In genomic region chr3:131662589-131663148, GRCm38 (mm10) we compare ENCODE assay signal across 24 mouse cellular contexts.
DNase-seq lines count a peak whose midpoint lies in the region; ATAC-seq and TF ChIP-seq lines count a peak whose summit lies in the region.
"Had no signal": no experiment of that assay in that cellular context is flagged by ENCODE, and none has a peak within 500 bp of the region (broad histone marks: within the 10 kb centered on the region; RNA-seq: fewer than 3 reads in every experiment).

No protein-coding gene starts in this region.

- no peaks in the 10 kb centered on the region for H3K27me3 ChIP-seq in forebrain, postnatal 0 days (ENCODE audit: insufficient read depth, low read length)
- no peaks in the 10 kb centered on the region for H3K27me3 ChIP-seq in forebrain, embryonic 13.5 days
- H3K27me3 ChIP-seq in embryonic facial prominence, embryonic 12.5 days = no peaks in the 10 kb centered on the region
- H3K27me3 ChIP-seq: embryonic facial prominence, embryonic 15.5 days; forebrain, embryonic 15.5 days; hindbrain, embryonic 13.5 days; midbrain, embryonic 12.5 days; neural tube, embryonic 15.5 days had no signal

- no peak for DNase-seq in forebrain, postnatal 0 days
- no peak for DNase-seq in layer of hippocampus, adult 2 months (ENCODE audit: low spot score in 2 of 2)
- no peak for DNase-seq in layer of hippocampus, adult 9-10 months (ENCODE audit: low spot score)
- DNase-seq in telencephalon, adult 2 months (ENCODE audit: low read depth, low spot score) = peak; percentile 69
- no peak for DNase-seq in MN1 (ENCODE audit: low spot score)
- DNase-seq: adrenal gland, postnatal 14 days; cerebellum, adult 9-10 months; gastrocnemius, postnatal 25 days; heart, adult 18-20 months; kidney, adult 9 months; kidney, postnatal 14 days; left cerebral cortex, postnatal 4 days; liver, postnatal 0 days; lung, postnatal 10 days; thymus, postnatal 14 days had no signal

- no peak overlapping the region for H3K4me3 ChIP-seq in forebrain, postnatal 0 days (ENCODE audit: low read depth, low read length)
- H3K4me3 ChIP-seq in forebrain, embryonic 13.5 days = no peak overlapping the region
- H3K4me3 ChIP-seq in layer of hippocampus, adult 2 months = no peak overlapping the region
- no peak overlapping the region for H3K4me3 ChIP-seq in embryonic facial prominence, embryonic 12.5 days
- H3K4me3 ChIP-seq: embryonic facial prominence, embryonic 15.5 days; forebrain, embryonic 15.5 days; hindbrain, embryonic 13.5 days; midbrain, embryonic 12.5 days; neural tube, embryonic 15.5 days had no signal

- 65% methylated on average over 5 of the region's 5 CpGs for WGBS in forebrain, postnatal 0 days
- 76% methylated on average over 5 of the region's 5 CpGs for WGBS in forebrain, embryonic 13.5 days
- WGBS in embryonic facial prominence, embryonic 12.5 days = 49% methylated on average over 5 of the region's 5 CpGs

- ATAC-seq in forebrain, postnatal 0 days = peak; percentile 53
- ATAC-seq in forebrain, embryonic 13.5 days = no peak
- no peak for ATAC-seq in embryonic facial prominence, embryonic 12.5 days (ENCODE audit: insufficient number of reproducible peaks, insufficient read depth, low FRiP score, low TSS enrichment)
- ATAC-seq: forebrain, embryonic 15.5 days; inflammation-experienced regulatory T-cells, adult 6 months; liver, postnatal 0 days had no signal

- H3K36me3 ChIP-seq in forebrain, postnatal 0 days (ENCODE audit: insufficient read depth) = no peaks in the 10 kb centered on the region
- H3K36me3 ChIP-seq in forebrain, embryonic 13.5 days (ENCODE audit: poor library complexity, severe bottlenecking) = no peaks in the 10 kb centered on the region
- no peaks in the 10 kb centered on the region for H3K36me3 ChIP-seq in embryonic facial prominence, embryonic 12.5 days
- H3K36me3 ChIP-seq: embryonic facial prominence, embryonic 15.5 days; forebrain, embryonic 15.5 days; hindbrain, embryonic 13.5 days; midbrain, embryonic 12.5 days; neural tube, embryonic 15.5 days had no signal

- no peak overlapping the region for H3K27ac ChIP-seq in forebrain, postnatal 0 days (ENCODE audit: low read depth, low read length)
- H3K27ac ChIP-seq in forebrain, embryonic 13.5 days = no peak overlapping the region
- peak overlapping the region; percentile 46 for H3K27ac ChIP-seq in layer of hippocampus, adult 2 months
- H3K27ac ChIP-seq in embryonic facial prominence, embryonic 12.5 days = 0 out of 2 replicates have a peak overlapping the region, but pooled peaks have one; percentile 46
- H3K27ac ChIP-seq: embryonic facial prominence, embryonic 15.5 days; forebrain, embryonic 15.5 days; hindbrain, embryonic 13.5 days; midbrain, embryonic 12.5 days; neural tube, embryonic 15.5 days had no signal

- no peak for TF ChIP-seq CTCF in forebrain, postnatal 0 days (IDR thresholded peaks at IDR 0.05; ENCODE audit: low read depth)
- no peak for TF ChIP-seq CTCF in layer of hippocampus, adult 2 months (conservative IDR thresholded peaks at IDR 0.05)

- H3K9ac ChIP-seq in forebrain, postnatal 0 days = no peak overlapping the region
- no peak overlapping the region for H3K9ac ChIP-seq in forebrain, embryonic 13.5 days
- H3K9ac ChIP-seq in embryonic facial prominence, embryonic 12.5 days = no peak overlapping the region
- H3K9ac ChIP-seq: embryonic facial prominence, embryonic 15.5 days; forebrain, embryonic 15.5 days; hindbrain, embryonic 13.5 days; liver, postnatal 0 days; midbrain, embryonic 12.5 days; neural tube, embryonic 15.5 days had no signal

- H3K4me1 ChIP-seq in forebrain, postnatal 0 days (ENCODE audit: insufficient read depth) = no peaks in the 10 kb centered on the region
- no peaks in the 10 kb centered on the region for H3K4me1 ChIP-seq in forebrain, embryonic 13.5 days
- peaks cover 13% of the 10 kb centered on the region; the same call in 1 of the 2 replicates for H3K4me1 ChIP-seq in embryonic facial prominence, embryonic 12.5 days
- H3K4me1 ChIP-seq: forebrain, embryonic 15.5 days; hindbrain, embryonic 13.5 days; midbrain, embryonic 12.5 days; neural tube, embryonic 15.5 days had no signal

- H3K9me3 ChIP-seq in forebrain, postnatal 0 days (ENCODE audit: low read length) = no peaks in the 10 kb centered on the region
- no peaks in the 10 kb centered on the region for H3K9me3 ChIP-seq in forebrain, embryonic 13.5 days (replicated peaks)
- no peaks in the 10 kb centered on the region for H3K9me3 ChIP-seq in embryonic facial prominence, embryonic 12.5 days
- H3K9me3 ChIP-seq: embryonic facial prominence, embryonic 15.5 days; forebrain, embryonic 15.5 days; hindbrain, embryonic 13.5 days; midbrain, embryonic 12.5 days; neural tube, embryonic 15.5 days had no signal

- H3K4me2 ChIP-seq in forebrain, postnatal 0 days (ENCODE audit: low read depth) = no peak overlapping the region
- H3K4me2 ChIP-seq in forebrain, embryonic 13.5 days = no peak overlapping the region
- no peak overlapping the region for H3K4me2 ChIP-seq in embryonic facial prominence, embryonic 12.5 days (replicated peaks)
- H3K4me2 ChIP-seq: embryonic facial prominence, embryonic 15.5 days; forebrain, embryonic 15.5 days; hindbrain, embryonic 13.5 days; liver, embryonic 11.5 days; midbrain, embryonic 12.5 days; neural tube, embryonic 15.5 days had no signal

Comparison
In these comparisons a context has a peak if more than half of its experiments do, and no peak if none do; other contexts are left out.
1. H3K27ac ChIP-seq: peak in layer of hippocampus, adult 2 months (single experiment) and embryonic facial prominence, embryonic 12.5 days (single experiment); none in forebrain, postnatal 0 days (single experiment) and forebrain, embryonic 13.5 days (single experiment).